Mouse (Mus musculus): Measurements from ENCODE around the gene Tmsb15l. TPM values are rescaled to one million over a fixed set of nuclear protein-coding genes. Genes with fewer than 3 reads are reported as not detected.
"Not testable (repeated sequence)": the region's sequence is repeated elsewhere in the genome, so short reads cannot be mapped to it uniquely, and the experiment has no call there.

Tmsb15l gene
- total and polyA plus RNA-seq, 3 experiments = 4.4 to 18.5 TPM; not detected in 1

- H3K4me2 ChIP-seq (ENCODE audit: insufficient read depth, low read depth, poor library complexity, severe bottlenecking) = no peak overlapping the region
- H3K79me2 ChIP-seq (replicated peaks; ENCODE audit: control insufficient read depth, extremely low read depth, insufficient read depth, poor library complexity, severe bottlenecking) = no peaks in the 10 kb centered on the region
- no peaks in the 10 kb centered on the region for H3K9me3 ChIP-seq (replicated peaks; ENCODE audit: low read length)
- H3K27ac ChIP-seq (ENCODE audit: insufficient read depth, low read depth) = no peak overlapping the region
- no peak for TF ChIP-seq USF2 (conservative IDR thresholded peaks at IDR 0.05; ENCODE audit: low read depth, low read length)
- no peak for TF ChIP-seq POLR2AphosphoS2 (IDR thresholded peaks at IDR 0.05; ENCODE audit: low read depth, low read length)
- no peak for TF ChIP-seq EP300 (IDR thresholded peaks at IDR 0.05; ENCODE audit: low read length)
- no peak for TF ChIP-seq ZMIZ1 (IDR thresholded peaks at IDR 0.05; ENCODE audit: low read depth, low read length)
- TF ChIP-seq GABPA (IDR thresholded peaks at IDR 0.05; ENCODE audit: insufficient replicate concordance, low read depth, low read length) = no peak
- TF ChIP-seq ETS1 (conservative IDR thresholded peaks at IDR 0.05; ENCODE audit: low read depth, low read length) = no peak
- TF ChIP-seq BHLHE40 (IDR thresholded peaks at IDR 0.05; ENCODE audit: low read depth, low read length) = no peak
- peak; percentile 77 for TF ChIP-seq SMC3 (IDR thresholded peaks at IDR 0.05; ENCODE audit: low read depth, low read length)
- TF ChIP-seq RAD21 (IDR thresholded peaks at IDR 0.05; ENCODE audit: low read depth, low read length) = peak; percentile 69
- TF ChIP-seq CTCF (conservative IDR thresholded peaks at IDR 0.05 in 1 of 2, IDR thresholded peaks at IDR 0.05 in 1 of 2; ENCODE audit: low read depth in 2 of 2, low read length in 2 of 2) = peak in 1 of 2 experiments; percentile 70; a peak in 2 of 4 replicates
- TF ChIP-seq MEF2A (IDR thresholded peaks at IDR 0.05; ENCODE audit: borderline replicate concordance, low read depth, low read length) = no peak
- TF ChIP-seq MAZ (IDR thresholded peaks at IDR 0.05; ENCODE audit: low read depth, low read length) = no peak
- TF ChIP-seq IRF4 (IDR thresholded peaks at IDR 0.05; ENCODE audit: low read depth, low read length) = no peak
- TF ChIP-seq UBTF (IDR thresholded peaks at IDR 0.05; ENCODE audit: low read depth, low read length) = no peak
- TF ChIP-seq USF1 (IDR thresholded peaks at IDR 0.05; ENCODE audit: low read depth, low read length) = no peak
- no peak for TF ChIP-seq TBP (conservative IDR thresholded peaks at IDR 0.05; ENCODE audit: low read depth, low read length)
- no peak overlapping the region for H3K4me3 ChIP-seq (replicated peaks in 1 of 3; ENCODE audit: low read depth in 2 of 3, low read length in 2 of 3, poor library complexity in 1 of 3)
- dilution Hi-C loops (cut with MboI; ENCODE audit: extremely low pct_ligation_motif_present, extremely low pct_unique_long_range_greater_than_20kb, low sequenced_read_pairs) = no loop called here
- no peak overlapping the region for H3K9ac ChIP-seq (ENCODE audit: insufficient read depth, low read depth)
- no peaks in the 10 kb centered on the region for H3K36me3 ChIP-seq (replicated peaks in 1 of 2; ENCODE audit: control insufficient read depth in 1 of 2, insufficient read depth in 1 of 2, low read length in 1 of 2)
- in situ Hi-C loops (cut with MboI; ENCODE audit: low pct_ligation_motif_present, low pct_unique_long_range_greater_than_20kb, low sequenced_read_pairs) = loop anchor here (5.0 kb wide), 1 partner anchor 39 kb away; no protein-coding TSS in a partner anchor
- no peak for DNase-seq (ENCODE audit: extremely low read depth)
- H3K27me3 ChIP-seq (replicated peaks) = no peaks in the 10 kb centered on the region
- peaks cover 0 to 19% of the 10 kb centered on the region in 2 experiments; a peak in 1 of 4 replicates for H3K4me1 ChIP-seq (ENCODE audit: control insufficient read depth in 1 of 2, insufficient read depth in 2 of 2)
These were observed 1.9 kb upstream of the Tmsb15l start for GRCm38 (mm10) chrX:136978616-136979015.

GRCm38 (mm10) chrX:136975397-136975796 lies 1.3 kb downstream of the Tmsb15l start, which contains the start of gene Tmsb15b2:
Tmsb15b2 (minus strand) TSS chrX:136975497.
- in situ Hi-C loops (cut with MboI; ENCODE audit: low pct_ligation_motif_present, low pct_unique_long_range_greater_than_20kb, low sequenced_read_pairs) = loop anchor here (5.0 kb wide), 1 partner anchor 42 kb away; no protein-coding TSS in a partner anchor
- Histone ChIP-seq H3K4me2 (ENCODE audit: insufficient read depth, low read depth, poor library complexity, severe bottlenecking) (peak within 1 kb of the TSS; percentile 82), H3K4me1 (ENCODE audit: control insufficient read depth in 1 of 2, insufficient read depth in 2 of 2) (peaks cover 0 to 12% of the 10 kb centered on the region in 2 experiments; a peak in 1 of 4 replicates), H3K9ac (ENCODE audit: insufficient read depth, low read depth) (peak within 1 kb of the TSS; percentile 35; the same call in 1 of the 2 replicates), H3K4me3 (replicated peaks in 1 of 3; ENCODE audit: low read depth in 2 of 3, low read length in 2 of 3, poor library complexity in 1 of 3) (peak within 1 kb of the TSS; percentile 57 to 74 (median 64))
- H3K9me3 ChIP-seq (replicated peaks; ENCODE audit: low read length); DNase-seq (ENCODE audit: extremely low read depth); H3K27ac ChIP-seq (ENCODE audit: insufficient read depth, low read depth); H3K36me3 ChIP-seq (replicated peaks in 1 of 2; ENCODE audit: control insufficient read depth in 1 of 2, insufficient read depth in 1 of 2, low read length in 1 of 2); dilution Hi-C loops (cut with MboI; ENCODE audit: extremely low pct_ligation_motif_present, extremely low pct_unique_long_range_greater_than_20kb, low sequenced_read_pairs); H3K79me2 ChIP-seq (replicated peaks; ENCODE audit: control insufficient read depth, extremely low read depth, insufficient read depth, poor library complexity, severe bottlenecking); H3K27me3 ChIP-seq (replicated peaks): not testable (repeated sequence)
